Mouse (Mus musculus) right cerebral cortex, adult 18-20 months (tissue): Measurements from ENCODE around the gene Srr.

Source experiments
- DNase-seq: peaks from one replicate; pipeline ENCODE4 v3.0.0; 2022; ENCODE audit warnings: mixed read lengths

Srr gene

GRCm38 (mm10) chr11:74925577-74926387 is at the start of gene Srr, which contains the start of gene Smg6:
TSS of gene Srr (minus strand) at chr11:74925948.
TSS of gene Smg6 (plus strand) at chr11:74925823.
- peak; percentile 94 for DNase-seq

DNA sequence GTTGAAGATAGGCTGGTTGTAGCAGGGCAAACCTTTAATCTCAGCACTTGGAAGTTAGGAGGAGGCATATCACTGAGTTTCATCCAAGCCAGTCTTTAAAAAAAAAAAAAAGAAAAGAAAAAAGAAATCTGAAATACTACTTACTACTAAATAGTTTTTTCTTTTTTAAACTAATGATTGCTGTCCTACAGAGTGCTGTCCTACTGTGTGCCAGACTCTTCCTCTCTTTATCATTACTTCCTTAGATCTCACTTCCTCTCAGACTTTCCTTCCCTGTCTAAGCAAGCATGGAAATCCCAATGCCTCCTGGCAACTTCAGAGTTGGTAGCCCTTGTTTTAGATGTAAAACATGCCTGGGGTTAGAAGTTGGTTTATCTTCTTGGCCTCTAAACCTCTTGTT is 48.9 kb upstream of the Srr start:
- DNase-seq = no peak

DNA sequence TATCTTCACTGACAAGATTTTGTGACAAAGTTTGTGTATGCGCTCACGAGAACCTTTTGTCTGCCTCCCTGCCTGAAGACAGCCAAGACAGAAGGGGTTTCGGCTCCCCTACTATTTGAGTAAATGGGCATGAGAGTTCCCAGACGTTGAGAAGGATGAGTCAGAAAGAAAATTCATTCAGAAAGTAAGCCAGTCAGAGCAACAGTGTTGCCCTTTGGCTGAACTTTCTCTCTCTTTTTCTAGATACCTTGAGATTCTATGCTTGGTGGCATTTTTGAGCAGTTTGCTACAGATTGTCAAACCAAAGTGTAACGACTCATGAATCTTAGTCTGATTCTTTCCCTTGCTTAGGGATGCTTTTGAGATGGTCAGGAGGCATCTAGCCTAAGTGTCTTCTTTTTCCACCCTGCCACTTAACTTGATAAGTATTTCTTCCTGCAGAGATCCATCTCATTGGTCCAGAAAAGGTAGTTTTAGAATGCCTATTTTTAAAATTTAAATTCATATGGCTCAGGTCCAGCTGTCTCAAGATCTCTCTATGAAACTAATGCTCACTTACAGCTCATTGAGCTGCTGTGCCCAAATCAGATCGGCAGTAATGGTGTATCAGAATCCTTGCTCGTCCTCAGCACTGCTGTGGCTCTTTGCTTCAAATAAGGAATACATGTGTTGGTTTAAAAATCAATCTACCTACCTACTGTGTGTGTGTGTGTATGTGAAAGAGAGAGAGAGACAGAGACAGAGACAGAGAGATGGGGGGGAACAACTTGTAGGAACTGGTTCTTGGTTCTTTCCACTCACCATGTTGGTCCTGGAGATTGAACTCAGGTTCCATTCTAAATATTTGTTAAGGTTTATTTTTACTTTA is 47.8 kb upstream of the Srr start:
- no peak for DNase-seq

DNA sequence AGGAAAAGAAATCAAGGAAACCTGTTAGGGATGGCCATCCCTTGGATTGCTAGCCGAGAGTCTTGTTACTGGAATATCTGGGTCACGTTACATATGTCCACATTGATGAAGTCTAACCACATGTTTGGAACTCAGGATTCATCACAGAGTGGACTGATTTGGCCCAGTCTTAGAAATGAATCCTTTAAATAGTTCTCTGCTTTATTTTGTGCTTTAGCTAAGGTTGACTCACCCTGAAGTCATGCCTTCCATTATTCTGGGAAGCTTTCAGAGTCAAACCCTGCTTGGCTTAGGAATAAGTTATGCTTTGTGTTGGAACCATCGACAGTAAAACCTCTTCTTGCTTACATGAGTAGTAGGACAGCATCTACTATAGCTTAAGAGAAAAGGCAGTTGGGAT is 39.8 kb upstream of the Srr start:
- DNase-seq = no peak

DNA sequence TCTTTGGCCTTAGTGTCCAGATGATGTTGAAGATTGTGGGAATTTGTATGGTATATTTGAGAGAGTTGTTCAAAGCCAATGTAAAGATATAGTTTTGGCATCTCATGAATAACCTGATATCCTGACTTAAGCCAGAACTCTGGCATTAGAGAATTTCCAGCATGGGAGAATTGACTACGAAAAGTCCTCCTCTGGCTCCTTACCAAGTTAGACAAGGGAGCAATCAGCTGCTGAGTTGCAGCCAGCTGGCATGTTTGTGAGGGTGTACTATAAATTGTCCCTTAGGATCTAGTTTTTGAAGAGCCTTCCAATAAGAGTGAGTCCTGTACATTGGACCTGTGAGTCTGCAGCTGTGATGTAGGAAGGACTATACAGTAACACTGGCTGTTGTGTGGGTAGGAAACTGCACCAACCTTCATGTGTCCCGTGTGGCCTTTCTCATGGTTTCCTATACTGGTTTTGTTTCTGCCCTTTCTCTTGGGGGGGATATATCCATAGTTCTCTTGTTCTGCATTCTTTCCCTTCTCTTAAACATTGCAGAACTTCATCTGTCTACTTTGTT is 37.2 kb upstream of the Srr start:
- DNase-seq = peak; percentile 7

GRCm38 (mm10) chr11:74961953-74962352 is 36.2 kb upstream of the Srr start:
- DNase-seq = no peak

DNA sequence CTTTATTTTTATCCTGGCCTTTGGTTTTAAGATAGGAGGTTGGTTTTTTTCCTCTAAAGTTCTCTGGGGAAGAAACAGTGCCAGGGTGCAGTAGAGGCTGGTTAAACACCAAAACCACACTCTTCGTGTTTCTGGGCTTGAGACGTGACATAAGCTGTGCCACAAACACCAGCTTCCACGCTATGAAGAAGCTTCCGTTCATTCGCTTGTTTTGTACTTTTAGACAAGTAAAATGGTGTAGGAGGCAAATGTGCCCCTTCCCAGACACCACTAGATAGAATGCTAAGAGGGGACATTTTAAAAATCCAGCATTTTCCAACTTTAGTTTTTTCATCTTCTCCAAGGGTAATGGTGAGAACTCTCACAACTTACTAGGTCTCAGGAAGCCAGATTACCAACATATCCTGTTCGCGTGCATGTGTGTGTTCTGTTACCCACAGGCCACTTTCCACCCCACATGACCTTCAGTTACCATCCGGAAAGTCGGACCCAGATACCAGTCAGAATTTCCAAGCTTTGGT is 34.3 kb upstream of the Srr start:
- DNase-seq = no peak

GRCm38 (mm10) chr11:74959501-74959900 is 33.8 kb upstream of the Srr start:
- no peak for DNase-seq

DNA sequence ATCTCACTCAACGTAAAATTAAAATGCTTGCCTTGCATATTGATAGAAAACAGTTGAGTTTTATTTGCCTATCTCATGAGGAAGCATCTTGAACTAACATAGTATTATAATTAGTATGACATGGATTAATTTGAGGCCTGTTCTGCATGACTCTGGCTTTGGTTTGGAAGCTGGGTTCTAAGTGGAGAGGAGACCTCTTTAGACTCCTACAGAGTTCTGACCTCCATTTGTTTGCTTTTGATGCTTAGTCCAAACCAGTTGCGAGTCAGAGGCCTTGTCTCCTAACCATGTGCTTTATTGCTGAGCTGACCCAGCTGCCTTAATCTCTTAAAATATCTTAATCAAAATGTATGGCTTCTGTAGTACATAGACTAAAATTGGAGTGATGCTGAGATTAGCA is 31.9 kb upstream of the Srr start:
- DNase-seq = no peak

- DNase-seq = no peak
These were observed 30.3 kb upstream of the Srr start for GRCm38 (mm10) chr11:74956006-74956405.

- no peak for DNase-seq
These were observed 29.2 kb upstream of the Srr start for GRCm38 (mm10) chr11:74954901-74955300.

DNA sequence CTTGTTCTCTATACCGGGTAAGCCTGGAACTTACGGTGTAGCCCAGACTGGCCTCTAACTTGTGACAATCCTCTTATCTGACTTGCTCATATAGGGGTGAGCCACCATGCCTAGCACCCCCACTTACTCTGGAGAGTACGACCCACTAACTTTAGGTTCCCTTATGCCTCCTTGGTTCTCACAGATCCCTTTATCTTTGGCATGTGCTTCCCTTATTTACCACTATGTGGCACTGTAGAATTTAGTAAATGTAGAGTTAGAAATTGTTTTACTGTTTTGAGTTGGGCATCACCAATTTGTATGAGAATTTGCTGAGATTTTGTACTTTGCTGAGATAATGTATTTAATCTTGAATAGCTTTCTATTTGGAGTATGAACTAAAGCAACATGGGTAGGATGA is 20.6 kb upstream of the Srr start:
- no peak for DNase-seq

GRCm38 (mm10) chr11:74930391-74930790 is 4.6 kb upstream of the Srr start:
- DNase-seq = no peak

DNA sequence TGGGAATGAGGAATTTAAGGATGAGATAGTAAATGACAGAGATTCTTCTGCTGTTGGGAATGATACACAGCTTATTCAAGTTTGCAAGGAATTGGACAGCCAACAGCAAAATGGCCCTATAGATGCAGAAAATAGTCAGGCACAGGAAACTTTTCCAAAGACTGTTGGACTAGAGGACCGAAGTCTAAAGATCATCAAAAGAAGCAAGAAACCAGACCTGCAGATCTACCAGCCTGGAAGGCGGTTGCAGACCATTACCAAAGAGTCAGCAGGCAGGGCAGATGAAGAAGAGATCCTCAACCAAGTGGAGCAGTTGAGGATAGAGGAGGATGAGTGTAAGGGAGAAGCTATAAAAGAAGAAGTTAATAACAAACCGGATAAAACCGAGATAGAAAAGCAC is 3.4 kb upstream of the Srr start:
- DNase-seq = no peak

- DNase-seq = no peak
These were observed 1.5 kb upstream of the Srr start for GRCm38 (mm10) chr11:74927236-74927725.

DNA sequence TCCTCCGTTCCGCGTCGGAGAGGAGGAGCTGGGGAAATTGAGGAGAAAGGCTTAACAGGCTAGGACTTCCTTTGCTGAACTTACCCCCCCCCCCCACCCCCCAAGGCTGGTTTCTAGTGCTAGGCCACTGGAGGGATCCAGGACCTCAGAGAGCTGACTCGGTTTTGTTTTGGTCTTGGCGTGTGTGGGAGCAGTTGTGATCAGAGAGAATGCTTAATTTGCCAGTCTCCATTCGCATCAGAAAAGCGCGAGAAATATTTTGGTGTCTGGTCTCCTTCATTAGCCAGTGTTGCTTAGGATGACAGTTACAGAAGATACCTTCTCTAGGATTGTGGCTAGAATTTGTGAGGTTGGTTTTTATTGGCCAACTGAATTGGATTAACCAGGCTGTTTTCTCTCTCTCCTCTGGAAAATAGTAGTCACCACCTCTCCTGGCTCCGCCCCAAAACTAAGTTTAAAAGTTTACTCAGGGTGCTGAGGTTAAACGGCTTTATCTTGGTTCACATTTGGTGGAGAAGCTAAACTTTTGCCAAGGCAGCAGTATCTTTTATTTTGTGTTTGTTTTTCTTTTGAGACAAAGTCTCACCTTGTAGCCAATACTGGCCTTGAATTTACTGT is 749 bp upstream of the Srr start:
- DNase-seq = no peak

DNA sequence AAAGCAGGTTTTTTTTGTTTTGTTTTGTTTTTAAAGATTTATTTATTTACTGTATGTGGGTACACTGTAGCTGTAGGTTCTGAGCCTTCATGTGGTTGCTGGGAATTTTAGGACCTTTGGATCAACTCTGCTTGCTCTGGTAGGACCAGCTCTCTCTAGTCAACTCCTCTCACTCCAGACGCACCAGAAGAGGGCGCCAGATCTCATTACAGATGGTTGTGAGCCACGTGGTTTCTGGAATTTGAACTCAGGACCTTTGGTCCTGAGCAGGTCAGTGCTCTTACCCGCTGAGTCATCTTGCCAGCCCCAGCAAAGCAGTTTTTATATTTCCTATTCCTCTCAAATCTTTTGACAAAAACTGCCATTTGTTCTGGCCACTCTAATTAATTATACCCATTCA is 1.6 kb downstream of the Srr start:
- no peak for DNase-seq

DNA sequence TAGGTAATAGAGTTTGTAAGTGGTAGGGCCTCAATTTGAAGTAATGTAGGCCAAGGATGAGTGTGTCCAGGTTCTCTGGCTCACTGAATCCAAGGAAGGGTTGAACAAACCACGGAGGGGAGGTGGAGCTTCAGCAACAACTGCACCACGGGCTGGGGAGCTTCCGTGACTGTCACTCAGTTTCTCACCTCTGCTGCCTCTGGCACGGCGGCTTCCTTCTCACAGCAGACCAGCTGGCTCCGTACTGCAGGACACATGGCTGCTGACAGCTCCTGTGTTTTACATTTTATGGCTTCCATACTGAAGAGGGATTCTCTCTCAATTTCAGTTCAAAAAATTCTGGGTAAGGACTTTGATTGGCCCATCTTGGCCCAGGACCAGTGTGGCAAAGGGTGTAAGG is 6.5 kb downstream of the Srr start:
- peak; percentile 49 for DNase-seq

DNA sequence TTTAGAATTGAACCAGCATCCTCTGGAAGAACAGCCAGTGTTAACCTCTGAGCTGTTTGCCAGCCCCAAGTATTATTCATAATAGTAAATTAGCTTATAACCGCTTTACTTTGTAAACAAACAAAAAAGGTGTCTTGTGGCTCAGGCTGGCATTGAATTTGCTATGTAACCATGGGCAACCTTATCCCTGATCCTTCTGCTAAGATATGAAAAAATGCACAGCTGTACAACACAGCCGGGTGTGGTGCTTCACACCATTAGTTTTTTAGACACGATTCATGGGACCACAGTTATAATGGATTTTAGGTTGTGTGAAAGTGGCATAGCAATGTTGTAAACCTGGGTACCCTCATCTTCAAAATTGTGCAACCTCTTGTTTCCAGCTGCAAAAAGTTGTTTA is 13.3 kb downstream of the Srr start:
- DNase-seq = no peak

DNA sequence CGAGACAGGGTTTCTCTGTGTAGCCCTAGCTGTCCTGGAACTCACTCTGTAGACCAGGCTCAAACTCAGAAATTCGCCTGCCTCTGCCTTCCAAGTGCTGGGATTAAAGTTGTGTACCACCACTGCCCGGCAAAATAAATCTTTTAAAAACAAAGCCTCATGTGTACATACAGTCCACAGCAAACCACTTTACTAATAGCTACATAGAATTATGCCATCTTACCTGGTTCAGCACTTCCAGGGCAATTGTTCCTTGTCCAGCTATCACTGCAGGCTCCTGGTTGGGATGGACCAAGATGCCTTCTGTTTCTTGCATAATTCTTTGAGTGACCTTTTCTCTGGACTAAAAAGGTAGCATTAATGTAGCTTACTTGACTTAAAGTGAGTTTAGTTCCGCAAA is 15.8 kb downstream of the Srr start:
- no peak for DNase-seq

DNA sequence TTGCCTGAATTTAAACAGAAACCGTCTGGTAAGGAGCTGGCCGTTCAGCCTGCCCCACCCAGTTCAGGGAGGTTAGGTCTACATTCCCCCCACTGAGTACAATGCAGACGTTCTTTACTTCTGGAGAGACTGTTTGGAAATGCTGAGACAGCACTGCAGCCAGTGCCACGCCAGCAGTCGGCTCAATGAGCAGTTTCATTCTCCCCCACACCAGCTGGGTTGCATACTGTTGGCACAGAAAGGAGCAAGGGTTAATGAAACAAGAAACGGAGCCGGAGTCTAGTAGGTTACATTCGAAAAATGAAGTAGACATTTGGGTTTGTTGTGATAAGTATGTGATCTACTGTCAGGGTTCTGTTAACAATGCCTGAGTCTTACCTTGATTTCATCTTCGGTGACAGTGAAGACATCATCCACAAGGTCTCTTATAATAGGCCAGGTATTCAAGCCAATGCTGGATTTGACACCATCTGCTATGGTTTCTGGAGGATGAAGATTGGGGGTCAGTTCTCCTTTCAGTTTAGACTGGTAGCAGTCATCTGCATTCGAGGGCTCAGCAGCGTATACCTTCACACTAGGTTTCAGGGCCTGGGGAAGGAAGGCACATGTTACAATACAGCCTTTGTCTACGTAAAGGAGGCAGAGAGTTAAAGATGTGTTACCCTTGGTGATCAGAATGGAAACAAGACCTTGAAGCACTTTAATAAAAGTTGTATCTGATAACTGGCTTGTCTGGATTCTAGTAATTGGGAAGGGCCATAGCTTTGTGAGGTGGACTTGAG is 16.9 kb downstream of the Srr start:
- peak; percentile 14 for DNase-seq

GRCm38 (mm10) chr11:74907850-74908249 is 17.9 kb downstream of the Srr start:
- no peak for DNase-seq
